Mouse (Mus musculus): ENCODE measurements at regions not wholly inside any gene's neighbourhood (a gene's known extent, or its start where the extent isn't known, plus 50 kb on each side); places are given as distances from the start of the nearest gene placed in this dataset.

- TF ChIP-seq CTCF (IDR thresholded peaks at IDR 0.05; ENCODE audit: extremely low read depth, insufficient read depth, insufficient read length, insufficient replicate concordance) (no peak), POLR2A (IDR thresholded peaks at IDR 0.05; ENCODE audit: low read depth, low read length) (no peak)
Observed at GRCm38 (mm10) chr2:117662653-117663052, 319.9 kb upstream of the Rasgrp1 start.

Measured in spleen, adult 2 months (tissue).